Mouse (Mus musculus) cortical plate, adult 2 months (tissue): ENCODE measurements at regions not wholly inside any gene's neighbourhood (a gene's known extent, or its start where the extent isn't known, plus 50 kb on each side); places are given as distances from the start of the nearest gene placed in this dataset.

Source experiments
- CTCF ChIP-seq: fragments of 200-500 bp; IDR thresholded peaks from 2 replicates; pipeline ENCODE4 v1.5.1; 2011; ENCODE audit warnings: mild to moderate bottlenecking, control low read depth, low read length; ENCODE audit not compliant: insufficient read depth; ENCODE audit errors: extremely low read depth
- POLR2A ChIP-seq: fragments of 200-500 bp; IDR thresholded peaks from 2 replicates; pipeline ENCODE4 v1.6.1; 2011; ENCODE audit warnings: mild to moderate bottlenecking, low read length, control low read depth; ENCODE audit not compliant: insufficient read depth; ENCODE audit errors: extremely low read depth

DNA sequence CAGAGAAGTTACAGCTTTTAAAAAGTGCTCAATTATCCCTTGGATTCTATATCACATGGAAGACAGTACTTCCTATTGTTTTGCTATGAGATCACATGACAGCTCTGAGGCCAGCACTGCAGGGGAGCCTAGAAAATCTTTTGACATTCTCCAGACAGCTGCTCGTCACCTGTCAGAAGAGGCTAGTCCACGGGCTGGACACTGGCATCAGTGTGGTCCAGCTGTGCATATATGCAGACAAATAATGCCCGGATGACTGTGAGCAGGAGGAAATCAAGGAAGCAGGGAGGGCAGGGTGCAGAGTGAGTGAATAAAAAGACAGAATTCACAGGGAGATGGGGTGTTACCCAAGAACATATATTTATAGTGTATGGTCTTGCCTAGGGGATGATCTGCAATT, 270.4 kb downstream of the Rnf144a start:
- no peak for TF ChIP-seq CTCF
- TF ChIP-seq POLR2A: no peak
